Mouse (Mus musculus): ENCODE results near the gene Qrfpr. TPM values are rescaled to one million over a fixed set of nuclear protein-coding genes. Genes with fewer than 3 reads are reported as not detected.

The Qrfpr gene
- polyA plus RNA-seq, 2 experiments, result 0.29 to 0.32 TPM

DNA sequence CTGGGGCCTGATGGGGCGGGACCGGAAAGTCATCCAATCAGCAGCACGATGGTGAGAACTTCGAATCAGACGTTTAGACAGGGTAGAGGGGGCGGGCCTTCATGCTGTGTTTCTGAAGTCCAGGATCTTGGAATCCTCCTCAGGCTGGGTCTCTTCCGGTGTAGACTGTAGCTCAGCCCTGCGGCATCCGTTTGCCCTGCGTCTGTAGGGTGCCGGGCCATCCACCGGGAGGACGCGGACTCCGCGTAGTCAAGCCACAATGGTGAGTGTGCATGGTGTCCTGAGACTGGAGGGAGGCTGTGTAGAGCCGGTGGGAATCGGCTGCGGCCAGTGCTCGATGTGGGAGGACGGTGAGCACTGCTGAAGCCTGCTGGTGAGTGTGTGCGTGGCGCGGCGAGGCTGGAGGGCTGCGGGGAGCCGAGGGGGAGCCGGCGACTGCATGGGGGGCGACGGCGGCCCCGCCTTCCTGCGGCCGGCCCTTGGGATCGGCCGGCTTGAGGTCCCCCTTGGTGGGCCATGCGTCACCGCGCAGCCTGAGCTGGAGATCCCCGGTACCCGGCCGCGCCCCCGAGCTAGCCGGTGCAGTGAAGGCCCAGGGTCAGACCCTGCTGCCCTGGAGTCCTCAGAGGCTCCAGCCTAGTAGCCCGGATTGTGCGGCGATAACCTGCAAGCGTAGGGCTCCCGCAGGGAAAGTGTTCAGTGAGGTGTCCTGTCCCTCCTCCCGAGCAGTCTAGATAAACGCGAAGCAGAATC lies 71.0 kb downstream of the Qrfpr start, which contains the start of gene D3Ertd254e:
Gene D3Ertd254e, plus strand, starts transcription at position 84 of the 753 bp plus-strand sequence.
- Histone ChIP-seq H3K4me3 (replicated peaks; ENCODE audit: low read length) (peak within 1 kb of the TSS; percentile 81), H3K4me1 (ENCODE audit: control insufficient read depth, insufficient read depth, low read length) (peaks cover 18% of the 10 kb centered on the region), H3K9me3 (ENCODE audit: control insufficient read depth, low read length) (no peaks in the 10 kb centered on the region), H3K27ac (replicated peaks; ENCODE audit: low read depth, low read length) (peak within 1 kb of the TSS; percentile 88), H3K4me2 (replicated peaks; ENCODE audit: low read depth, low read length, severe bottlenecking) (peak within 1 kb of the TSS; percentile 69), H3K27me3 (ENCODE audit: control insufficient read depth, insufficient read depth, low read length) (no peaks in the 10 kb centered on the region), H3K36me3 (ENCODE audit: control insufficient read depth, insufficient read depth, low read length) (no peaks in the 10 kb centered on the region), H3K9ac (ENCODE audit: low read depth, low read length, severe bottlenecking) (peak within 1 kb of the TSS; percentile 89)
- WGBS, result under 1% methylated on average over 39 of the region's 54 CpGs
- TF ChIP-seq POLR2A (IDR thresholded peaks at IDR 0.05; ENCODE audit: borderline replicate concordance, extremely low read depth, insufficient read depth, insufficient read length), result peak; percentile 89; the same call in 1 of the 2 replicates
- DNase-seq (ENCODE audit: low spot score) (peak; percentile 96), ATAC-seq (ENCODE audit: low FRiP score, low read depth) (peak; percentile 100)

DNA sequence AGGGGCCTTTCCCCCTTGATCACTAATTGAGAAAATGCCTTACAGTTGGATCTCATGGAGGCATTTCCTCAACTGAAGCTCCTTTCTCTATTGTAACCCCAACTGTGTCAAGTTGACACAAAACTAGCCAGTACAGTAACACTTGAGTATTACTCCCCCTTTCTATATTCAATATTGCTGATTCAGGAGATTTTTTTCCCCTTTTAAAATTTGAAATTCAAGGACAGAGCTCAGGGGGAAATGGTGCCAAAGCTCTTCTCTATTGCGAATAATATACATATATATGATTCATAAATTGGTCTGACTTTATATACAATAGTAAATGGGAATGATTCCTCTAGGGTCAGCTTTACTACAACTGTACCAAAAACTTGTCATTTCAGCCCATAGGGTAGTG lies 71.6 kb downstream of the Qrfpr start:
- ATAC-seq (ENCODE audit: low FRiP score, low read depth), result no peak
- H3K9me3 ChIP-seq (ENCODE audit: control insufficient read depth, low read length), result no peaks in the 10 kb centered on the region

DNA sequence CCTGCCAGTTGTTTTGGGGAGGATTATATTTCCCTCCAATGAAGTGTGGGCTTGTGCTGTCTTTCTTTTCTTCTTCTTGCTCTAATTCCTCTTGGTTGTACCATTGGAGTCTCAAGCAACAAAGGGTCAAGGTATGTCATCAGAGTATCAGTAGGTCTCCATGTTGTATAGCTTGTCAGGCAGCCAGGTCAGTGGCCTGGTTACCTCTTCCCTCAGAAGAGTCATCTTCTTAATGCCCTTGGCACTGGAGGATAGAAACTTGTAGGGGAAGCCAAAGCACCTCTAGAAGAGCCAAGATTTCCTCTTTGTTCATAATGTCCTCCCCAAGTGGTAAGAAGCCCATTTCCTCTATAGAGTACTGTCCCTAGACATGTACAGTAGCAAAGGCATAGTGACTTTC lies 83.1 kb downstream of the Qrfpr start:
- no peak for DNase-seq (ENCODE audit: low spot score)
- Histone ChIP-seq H3K9me3 (ENCODE audit: control insufficient read depth, low read length) (no peaks in the 10 kb centered on the region), H3K4me2 (replicated peaks; ENCODE audit: low read depth, low read length, severe bottlenecking) (no peak overlapping the region), H3K36me3 (ENCODE audit: control insufficient read depth, insufficient read depth, low read length) (no peaks in the 10 kb centered on the region), H3K27ac (replicated peaks; ENCODE audit: low read depth, low read length) (no peak overlapping the region), H3K4me3 (replicated peaks; ENCODE audit: low read length) (no peak overlapping the region), H3K9ac (ENCODE audit: low read depth, low read length, severe bottlenecking) (no peak overlapping the region), H3K4me1 (ENCODE audit: control insufficient read depth, insufficient read depth, low read length) (no peaks in the 10 kb centered on the region), H3K27me3 (ENCODE audit: control insufficient read depth, insufficient read depth, low read length) (no peaks in the 10 kb centered on the region)
- ATAC-seq (ENCODE audit: low FRiP score, low read depth), result no peak
- TF ChIP-seq POLR2A (IDR thresholded peaks at IDR 0.05; ENCODE audit: borderline replicate concordance, extremely low read depth, insufficient read depth, insufficient read length), result no peak

More for the DNA sequence above, 71.6 kb downstream of the Qrfpr start:
- Histone ChIP-seq H3K4me1 (ENCODE audit: control insufficient read depth, insufficient read depth, low read length) (peaks cover 18% of the 10 kb centered on the region), H3K4me3 (replicated peaks; ENCODE audit: low read length) (peak overlapping the region; percentile 81), H3K36me3 (ENCODE audit: control insufficient read depth, insufficient read depth, low read length) (no peaks in the 10 kb centered on the region), H3K9ac (ENCODE audit: low read depth, low read length, severe bottlenecking) (no peak overlapping the region), H3K27me3 (ENCODE audit: control insufficient read depth, insufficient read depth, low read length) (no peaks in the 10 kb centered on the region), H3K27ac (replicated peaks; ENCODE audit: low read depth, low read length) (no peak overlapping the region), H3K4me2 (replicated peaks; ENCODE audit: low read depth, low read length, severe bottlenecking) (peak overlapping the region; percentile 69; the same call in 1 of the 2 replicates)
- DNase-seq (ENCODE audit: low spot score), result no peak
- no peak for TF ChIP-seq POLR2A (IDR thresholded peaks at IDR 0.05; ENCODE audit: borderline replicate concordance, extremely low read depth, insufficient read depth, insufficient read length)
- 9% methylated on average over 1 of the region's 1 CpGs for WGBS

DNA sequence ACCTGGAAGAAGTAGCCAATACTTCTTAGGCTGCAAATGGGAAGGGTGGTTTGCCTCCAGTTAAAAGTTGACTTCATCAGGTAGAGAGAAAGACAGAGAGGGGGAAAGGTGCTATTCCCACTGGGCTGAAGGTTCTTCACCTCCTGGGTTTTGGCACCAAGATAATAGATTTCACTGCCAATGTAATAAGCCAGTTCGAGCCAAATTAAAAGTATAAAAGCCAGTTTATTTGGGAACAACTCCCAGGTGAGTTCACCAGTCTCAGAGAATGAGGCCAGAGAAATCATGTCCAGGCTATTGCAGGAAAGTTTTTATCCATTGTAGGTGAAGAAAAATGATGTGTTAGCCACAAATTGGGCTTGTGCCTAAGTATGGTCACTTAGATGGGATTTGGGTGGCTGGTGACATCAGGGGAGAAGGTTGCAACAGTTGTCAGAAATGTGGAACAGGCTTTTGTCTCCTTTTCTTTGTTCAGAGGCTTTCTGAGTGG lies 83.9 kb downstream of the Qrfpr start:
- WGBS, result 69% methylated on average over 1 of the region's 1 CpGs
- no peak for ATAC-seq (ENCODE audit: low FRiP score, low read depth)

DNA sequence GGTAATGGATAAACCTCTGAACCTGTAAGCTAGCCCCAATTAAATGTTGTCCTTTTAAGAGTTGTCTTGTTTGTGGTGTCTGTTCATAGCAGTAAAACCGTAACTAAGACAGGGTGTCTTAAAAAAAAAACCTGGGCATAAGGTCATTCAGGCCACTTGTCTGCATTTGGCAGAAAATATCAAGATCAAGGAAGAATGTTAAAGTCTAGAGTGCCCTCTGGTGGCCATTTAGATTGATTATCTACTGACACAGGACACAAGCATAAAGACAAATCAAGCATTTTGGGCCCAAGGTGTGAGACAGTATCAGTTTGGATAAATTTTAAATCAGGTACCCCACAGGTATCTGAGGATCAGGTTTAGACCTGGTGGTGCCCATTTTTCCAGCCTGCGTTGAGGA lies 84.6 kb downstream of the Qrfpr start:
- no peak for TF ChIP-seq POLR2A (IDR thresholded peaks at IDR 0.05; ENCODE audit: borderline replicate concordance, extremely low read depth, insufficient read depth, insufficient read length)
- Histone ChIP-seq H3K4me2 (replicated peaks; ENCODE audit: low read depth, low read length, severe bottlenecking) (no peak overlapping the region), H3K9ac (ENCODE audit: low read depth, low read length, severe bottlenecking) (no peak overlapping the region), H3K36me3 (ENCODE audit: control insufficient read depth, insufficient read depth, low read length) (no peaks in the 10 kb centered on the region), H3K4me3 (replicated peaks; ENCODE audit: low read length) (no peak overlapping the region), H3K27ac (replicated peaks; ENCODE audit: low read depth, low read length) (no peak overlapping the region), H3K9me3 (ENCODE audit: control insufficient read depth, low read length) (no peaks in the 10 kb centered on the region), H3K4me1 (ENCODE audit: control insufficient read depth, insufficient read depth, low read length) (no peaks in the 10 kb centered on the region), H3K27me3 (ENCODE audit: control insufficient read depth, insufficient read depth, low read length) (no peaks in the 10 kb centered on the region)
- WGBS, result 37% methylated on average over 2 of the region's 2 CpGs
- ATAC-seq (ENCODE audit: low FRiP score, low read depth) (no peak), DNase-seq (ENCODE audit: low spot score) (peak; percentile 75)

More for the DNA sequence above, 83.9 kb downstream of the Qrfpr start:
- Histone ChIP-seq H3K4me2 (replicated peaks; ENCODE audit: low read depth, low read length, severe bottlenecking) (no peak overlapping the region), H3K9ac (ENCODE audit: low read depth, low read length, severe bottlenecking) (no peak overlapping the region), H3K27me3 (ENCODE audit: control insufficient read depth, insufficient read depth, low read length) (no peaks in the 10 kb centered on the region), H3K4me1 (ENCODE audit: control insufficient read depth, insufficient read depth, low read length) (no peaks in the 10 kb centered on the region), H3K36me3 (ENCODE audit: control insufficient read depth, insufficient read depth, low read length) (no peaks in the 10 kb centered on the region), H3K9me3 (ENCODE audit: control insufficient read depth, low read length) (no peaks in the 10 kb centered on the region), H3K4me3 (replicated peaks; ENCODE audit: low read length) (no peak overlapping the region), H3K27ac (replicated peaks; ENCODE audit: low read depth, low read length) (no peak overlapping the region)
- no peak for DNase-seq (ENCODE audit: low spot score)
- no peak for TF ChIP-seq POLR2A (IDR thresholded peaks at IDR 0.05; ENCODE audit: borderline replicate concordance, extremely low read depth, insufficient read depth, insufficient read length)
